Mouse (Mus musculus): ENCODE results near the gene Tubb5. TPM values are rescaled to one million over a fixed set of nuclear protein-coding genes. Genes with fewer than 3 reads are reported as not detected.

The Tubb5 gene
- polyA plus RNA-seq, 1 experiment from 2014 or later, result 1,221 TPM

- Histone ChIP-seq H3K27me3 (no peaks in the 10 kb centered on the region), H3K4me2 (peak overlapping the region; percentile 90), H3K36me3 (peaks cover 61% of the 10 kb centered on the region), H3K4me3 (peak overlapping the region; percentile 86), H3K4me1 (peaks cover 34% of the 10 kb centered on the region), H3K27ac (peak overlapping the region; percentile 45; the same call in 1 of the 2 replicates), H3K9ac (peak overlapping the region; percentile 99), H3K9me3 (no peaks in the 10 kb centered on the region)
- ATAC-seq (ENCODE audit: insufficient number of reproducible peaks, insufficient read depth, low FRiP score, low TSS enrichment, low read depth), result no peak
- WGBS, result 74% methylated on average over 26 of the region's 26 CpGs
Measured at GRCm38 (mm10) chr17:35835424-35836140, 2.5 kb downstream of the Tubb5 start.

DNA sequence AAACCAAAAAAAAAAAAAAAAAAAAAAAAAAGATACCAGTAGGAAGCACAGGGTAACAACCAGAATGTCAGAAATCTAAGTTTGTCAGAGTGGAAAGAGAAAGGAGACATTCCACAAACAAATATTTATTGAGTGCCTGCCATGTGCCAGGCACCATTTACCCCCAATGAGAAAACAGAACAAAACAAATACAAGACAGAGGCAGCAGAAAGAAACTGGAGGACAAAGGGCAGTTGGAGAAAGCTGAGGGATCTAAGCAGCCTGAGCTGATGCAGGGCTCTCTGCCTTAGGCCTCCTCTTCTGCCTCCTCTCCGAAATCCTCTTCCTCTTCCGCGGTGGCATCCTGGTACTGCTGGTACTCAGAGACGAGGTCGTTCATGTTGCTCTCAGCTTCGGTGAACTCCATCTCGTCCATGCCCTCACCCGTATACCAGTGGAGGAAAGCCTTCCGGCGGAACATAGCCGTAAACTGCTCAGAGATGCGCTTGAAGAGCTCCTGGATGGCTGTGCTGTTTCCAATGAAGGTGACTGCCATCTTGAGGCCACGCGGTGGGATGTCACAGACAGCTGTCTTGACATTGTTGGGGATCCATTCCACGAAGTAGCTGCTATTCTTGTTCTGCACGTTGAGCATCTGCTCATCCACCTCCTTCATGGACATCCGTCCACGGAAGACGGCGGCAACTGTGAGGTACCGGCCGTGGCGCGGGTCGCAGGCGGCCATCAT is 3.2 kb downstream of the Tubb5 start:
- Histone ChIP-seq H3K4me3 (peak overlapping the region; percentile 86), H3K27ac (peak overlapping the region; percentile 45; the same call in 1 of the 2 replicates), H3K4me1 (peaks cover 41% of the 10 kb centered on the region), H3K36me3 (peaks cover 65% of the 10 kb centered on the region), H3K9me3 (no peaks in the 10 kb centered on the region), H3K27me3 (no peaks in the 10 kb centered on the region), H3K9ac (peak overlapping the region; percentile 99), H3K4me2 (peak overlapping the region; percentile 90)
- no peak for ATAC-seq (ENCODE audit: insufficient number of reproducible peaks, insufficient read depth, low FRiP score, low TSS enrichment, low read depth)
- WGBS, result 73% methylated on average over 26 of the region's 26 CpGs

- ATAC-seq (ENCODE audit: insufficient number of reproducible peaks, insufficient read depth, low FRiP score, low TSS enrichment, low read depth), result no peak
- Histone ChIP-seq H3K36me3 (peaks cover 73% of the 10 kb centered on the region), H3K9ac (no peak overlapping the region), H3K4me2 (peak overlapping the region; percentile 90), H3K4me1 (peaks cover 35% of the 10 kb centered on the region), H3K27ac (no peak overlapping the region), H3K9me3 (no peaks in the 10 kb centered on the region), H3K27me3 (no peaks in the 10 kb centered on the region), H3K4me3 (peak overlapping the region; percentile 86; the same call in 1 of the 2 replicates)
- 62% methylated on average over 5 of the region's 5 CpGs for WGBS
Measured at GRCm38 (mm10) chr17:35833894-35834293, 4.2 kb downstream of the Tubb5 start.

- Histone ChIP-seq H3K4me1 (peaks cover 35% of the 10 kb centered on the region), H3K9me3 (no peaks in the 10 kb centered on the region), H3K4me3 (no peak overlapping the region), H3K4me2 (no peak overlapping the region; the same call in 1 of the 2 replicates), H3K9ac (no peak overlapping the region), H3K27me3 (no peaks in the 10 kb centered on the region), H3K27ac (no peak overlapping the region), H3K36me3 (peaks cover 77% of the 10 kb centered on the region)
- no peak for ATAC-seq (ENCODE audit: insufficient number of reproducible peaks, insufficient read depth, low FRiP score, low TSS enrichment, low read depth)
- WGBS, result 23% methylated on average over 5 of the region's 5 CpGs
Measured at GRCm38 (mm10) chr17:35833239-35833751, 4.8 kb downstream of the Tubb5 start.

- no peak overlapping the region for H3K4me2 ChIP-seq
- no peaks in the 10 kb centered on the region for H3K27me3 ChIP-seq
- WGBS, result 63% methylated on average over 8 of the region's 8 CpGs
- no peak for ATAC-seq (ENCODE audit: insufficient number of reproducible peaks, insufficient read depth, low FRiP score, low TSS enrichment, low read depth)
- H3K4me1 ChIP-seq, result peaks cover 35% of the 10 kb centered on the region
- no peak overlapping the region for H3K4me3 ChIP-seq
- no peak overlapping the region for H3K9ac ChIP-seq
- H3K9me3 ChIP-seq, result no peaks in the 10 kb centered on the region
- H3K27ac ChIP-seq, result no peak overlapping the region
- H3K36me3 ChIP-seq, result peaks cover 83% of the 10 kb centered on the region
Measured at GRCm38 (mm10) chr17:35832400-35833238, 5.5 kb downstream of the Tubb5 start.

DNA sequence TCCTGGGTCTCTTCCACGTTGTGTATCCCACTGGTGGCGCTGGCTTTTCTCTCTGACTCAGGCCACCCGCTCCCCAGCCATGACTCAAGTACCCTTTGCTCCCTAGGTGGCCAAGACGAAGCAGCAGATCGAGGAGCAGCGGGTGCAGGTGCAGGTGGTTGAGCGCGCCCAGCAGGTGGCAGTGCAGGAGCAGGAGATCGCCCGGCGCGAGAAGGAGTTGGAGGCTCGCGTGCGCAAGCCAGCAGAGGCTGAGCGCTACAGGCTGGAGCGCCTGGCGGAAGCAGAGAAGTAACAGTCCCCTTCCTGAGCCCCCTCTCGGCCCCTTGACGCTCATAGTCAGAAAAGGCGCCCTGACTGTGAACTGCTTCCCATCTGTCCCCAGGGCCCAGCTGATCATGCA is 8.4 kb downstream of the Tubb5 start:
- Histone ChIP-seq H3K36me3 (peaks cover 90% of the 10 kb centered on the region), H3K27me3 (no peaks in the 10 kb centered on the region), H3K27ac (peak overlapping the region; percentile 60; the same call in 1 of the 2 replicates), H3K9ac (0 out of 2 replicates have a peak overlapping the region, but pooled peaks have one; percentile 54), H3K4me1 (peaks cover 18% of the 10 kb centered on the region), H3K4me3 (0 out of 2 replicates have a peak overlapping the region, but pooled peaks have one; percentile 7), H3K9me3 (no peaks in the 10 kb centered on the region), H3K4me2 (peak overlapping the region; percentile 42)
- peak; percentile 33; the same call in 1 of the 2 replicates for ATAC-seq (ENCODE audit: insufficient number of reproducible peaks, insufficient read depth, low FRiP score, low TSS enrichment, low read depth)
- WGBS, result 3% methylated on average over 21 of the region's 21 CpGs

DNA sequence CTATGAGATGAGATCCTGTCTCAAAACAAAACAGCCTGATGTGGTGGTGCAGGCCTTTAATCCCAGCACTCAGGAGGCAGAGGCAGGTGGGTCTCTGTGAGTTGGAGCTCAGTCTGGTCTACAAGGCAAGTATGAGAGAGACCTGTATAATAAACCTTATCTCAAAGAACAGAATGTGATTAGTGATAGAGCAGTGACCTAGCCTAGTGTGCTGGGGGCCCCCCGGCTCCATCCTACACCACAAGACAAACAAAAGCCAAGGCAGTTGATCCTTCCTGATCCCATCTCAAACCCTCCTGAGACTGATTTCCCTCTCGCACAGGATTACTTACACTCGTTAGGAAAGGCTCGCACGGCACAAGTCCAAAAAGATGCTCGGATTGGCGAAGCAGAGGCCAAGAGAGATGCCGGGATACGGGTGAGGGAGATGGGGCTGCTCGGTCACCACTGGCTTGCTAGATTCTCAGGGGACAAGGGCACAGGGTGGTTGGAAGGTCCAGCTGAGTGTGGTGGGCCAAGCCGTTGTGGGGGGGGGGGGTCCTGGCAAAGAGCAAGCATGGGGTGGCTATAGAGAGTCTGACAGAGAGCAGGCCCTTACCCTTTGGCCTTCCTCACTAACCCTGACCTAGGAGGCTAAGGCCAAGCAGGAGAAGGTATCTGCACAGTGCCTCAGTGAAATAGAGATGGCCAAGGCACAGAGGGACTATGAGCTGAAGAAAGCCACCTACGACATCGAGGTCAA is 12.8 kb downstream of the Tubb5 start:
- Histone ChIP-seq H3K36me3 (peaks cover 53% of the 10 kb centered on the region), H3K27me3 (no peaks in the 10 kb centered on the region), H3K4me2 (no peak overlapping the region), H3K27ac (no peak overlapping the region), H3K4me3 (no peak overlapping the region), H3K9ac (no peak overlapping the region), H3K9me3 (no peaks in the 10 kb centered on the region), H3K4me1 (peaks cover 27% of the 10 kb centered on the region)
- ATAC-seq (ENCODE audit: insufficient number of reproducible peaks, insufficient read depth, low FRiP score, low TSS enrichment, low read depth), result no peak
- 92% methylated on average over 13 of the region's 13 CpGs for WGBS

GRCm38 (mm10) chr17:35824402-35824801 is 13.7 kb downstream of the Tubb5 start:
- 0 out of 2 replicates have a peak overlapping the region, but pooled peaks have one; percentile 11 for H3K9ac ChIP-seq
- no peak overlapping the region for H3K27ac ChIP-seq
- peaks cover 22% of the 10 kb centered on the region for H3K4me1 ChIP-seq
- H3K9me3 ChIP-seq, result no peaks in the 10 kb centered on the region
- ATAC-seq (ENCODE audit: insufficient number of reproducible peaks, insufficient read depth, low FRiP score, low TSS enrichment, low read depth), result no peak
- H3K4me2 ChIP-seq, result peak overlapping the region; percentile 94
- 43% methylated on average over 7 of the region's 7 CpGs for WGBS
- peaks cover 49% of the 10 kb centered on the region for H3K36me3 ChIP-seq
- H3K4me3 ChIP-seq, result peak overlapping the region; percentile 67
- H3K27me3 ChIP-seq, result no peaks in the 10 kb centered on the region

DNA sequence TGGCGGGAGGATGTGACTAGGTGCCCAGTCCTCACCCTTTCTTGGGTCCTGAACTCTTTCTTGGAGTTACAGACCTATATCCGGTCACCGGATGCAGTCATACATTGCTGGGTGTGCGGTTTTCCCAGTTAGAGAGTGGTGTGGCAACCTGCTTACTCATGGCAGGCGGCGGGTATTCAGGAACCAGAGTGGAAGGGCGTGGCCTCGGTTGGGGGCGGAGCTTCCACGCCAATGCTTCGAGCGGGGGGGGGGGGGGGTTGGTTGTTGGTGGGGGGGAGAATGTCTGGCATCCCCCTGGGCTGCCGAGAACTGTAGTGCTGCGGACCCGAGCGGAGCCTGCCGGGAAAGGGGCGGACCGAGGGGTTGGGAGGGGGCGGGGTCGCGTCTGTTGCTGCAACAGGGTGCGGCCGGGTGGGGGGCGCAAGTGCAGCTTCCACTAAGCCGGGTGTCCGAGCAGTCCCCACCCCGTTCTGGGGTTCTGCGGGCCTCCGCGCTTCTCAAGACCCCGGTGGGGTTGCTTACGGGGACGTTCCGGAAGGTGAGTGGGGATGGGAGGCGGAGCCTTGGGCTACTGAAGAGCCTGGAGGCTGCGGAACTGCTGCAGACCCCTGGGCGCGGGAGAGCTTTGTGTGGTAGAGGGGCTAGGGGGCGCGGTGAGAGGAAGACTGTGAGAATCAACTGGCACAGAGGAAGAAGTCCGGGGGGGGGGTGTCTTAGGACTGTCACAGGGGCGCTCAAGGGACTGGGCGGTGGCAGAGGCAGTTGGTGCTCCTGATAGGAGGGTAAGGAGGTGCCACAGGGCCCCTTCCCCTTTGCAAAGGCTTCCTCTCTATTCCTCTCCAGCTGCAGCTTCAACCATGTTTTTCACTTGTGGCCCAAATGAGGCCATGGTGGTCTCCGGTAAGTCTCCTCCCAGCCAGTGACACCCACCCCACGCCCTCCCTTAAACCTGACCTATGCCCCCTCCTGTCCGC is 14.9 kb downstream of the Tubb5 start, which contains the start of gene Flot1:
Gene Flot1 (plus strand): TSS at position 267 of the 974 bp plus-strand sequence.
- Histone ChIP-seq H3K27ac (peak within 1 kb of the TSS; percentile 87), H3K4me1 (peaks cover 22% of the 10 kb centered on the region), H3K27me3 (no peaks in the 10 kb centered on the region), H3K4me3 (peak within 1 kb of the TSS; percentile 67), H3K4me2 (peak within 1 kb of the TSS; percentile 94), H3K36me3 (peaks cover 40% of the 10 kb centered on the region), H3K9me3 (no peaks in the 10 kb centered on the region), H3K9ac (peak within 1 kb of the TSS; percentile 80)
- peak; percentile 83 for ATAC-seq (ENCODE audit: insufficient number of reproducible peaks, insufficient read depth, low FRiP score, low TSS enrichment, low read depth)
- WGBS, result under 1% methylated on average over 41 of the region's 47 CpGs

All from embryonic facial prominence, embryonic 13.5 days (tissue).